Mouse (Mus musculus) heart, embryonic 13.5 days (tissue): ENCODE data around the gene Gprin3. TPM values are rescaled to one million over a fixed set of nuclear protein-coding genes. Genes with fewer than 3 reads are reported as not detected.
"Not testable (repeated sequence)": the region's sequence is repeated elsewhere in the genome, so short reads cannot be mapped to it uniquely, and the experiment has no call there.

Source experiments
- ATAC-seq: fragments of 200-750 bp; cut with Nextera tagmentation; 2 replicates; pipeline ENCODE4 v1.8.0; 2017; ENCODE audit warnings: moderate TSS enrichment; ENCODE audit not compliant: insufficient number of reproducible peaks, low FRiP score, low TSS enrichment; ENCODE audit errors: extremely low read depth
- H3K27ac ChIP-seq: fragments of 300-500 bp; sonication (generic); replicated peaks from 2 replicates; pipeline ENCODE4 v1.5.1; 2015; ENCODE audit warnings: moderate library complexity, mild to moderate bottlenecking, inconsistent platforms
- H3K27me3 ChIP-seq: fragments of 300-500 bp; sonication (generic); replicated peaks from 2 replicates; pipeline ENCODE4 v1.6.1; 2015; ENCODE audit warnings: mild to moderate bottlenecking, inconsistent platforms
- H3K36me3 ChIP-seq: fragments of 300-500 bp; sonication (generic); 2 replicates; pipeline ENCODE4 v1.6.1; 2015; ENCODE audit warnings: mild to moderate bottlenecking, inconsistent platforms
- H3K4me1 ChIP-seq: fragments of 300-500 bp; sonication (generic); 2 replicates; pipeline ENCODE4 v1.6.1; 2015; ENCODE audit warnings: inconsistent platforms
- H3K4me2 ChIP-seq: fragments of 300-500 bp; sonication (generic); 2 replicates; pipeline ENCODE4 v1.6.1; 2015; ENCODE audit warnings: inconsistent platforms, mild to moderate bottlenecking, moderate library complexity
- H3K4me3 ChIP-seq: fragments of 300-500 bp; sonication (generic); 2 replicates; pipeline ENCODE4 v1.5.1; 2015; ENCODE audit warnings: moderate library complexity, mild to moderate bottlenecking, inconsistent platforms
- H3K9ac ChIP-seq: fragments of 300-500 bp; sonication (generic); 2 replicates; pipeline ENCODE4 v1.6.1; 2015; ENCODE audit warnings: inconsistent platforms, mild to moderate bottlenecking, moderate library complexity
- H3K9me3 ChIP-seq: fragments of 300-500 bp; sonication (generic); 2 replicates; pipeline ENCODE4 v1.6.1; 2016; ENCODE audit warnings: inconsistent platforms
- whole genome bisulfite sequencing: fragments of 180-500 bp; shearing (Covaris S2); methylation state at CpG from one replicate; pipeline ENCODE4 v1.1.7; 2015; ENCODE audit warnings: mixed read lengths; 5-methylcytosine and 5-hydroxymethylcytosine counted together
- polyA plus RNA-seq: library from polyadenylated mRNA; unstranded; fragments of >200 nt; fragmentation: Nextera tagmentation; extraction: Ambion mirVana; gene quantifications from 2 replicates; pipeline ENCODE4 v1.2.1, GENCODE M21; 2015

Gprin3 gene
- polyA plus RNA-seq, 1 experiment from 2014 or later, result 5.6 TPM

DNA sequence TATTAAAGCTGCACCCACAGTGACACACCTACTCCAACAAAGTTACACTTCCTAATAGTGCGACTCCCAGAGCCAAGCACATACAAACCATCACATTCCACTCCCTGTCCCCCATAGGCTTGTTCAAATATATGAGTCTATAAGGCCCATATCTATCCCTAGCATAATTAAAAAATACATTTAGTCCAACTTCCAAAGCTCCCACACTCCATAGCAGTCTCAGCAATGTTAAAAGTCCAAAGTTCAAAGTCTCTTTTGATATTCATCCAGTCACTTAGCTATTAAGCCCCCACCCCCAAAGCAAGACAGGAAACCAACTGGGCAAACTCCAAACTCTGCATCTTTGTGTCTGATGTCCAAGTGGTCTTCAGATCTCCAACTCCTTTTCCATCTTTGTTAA lies 84.9 kb downstream of the Gprin3 start:
- H3K9me3 ChIP-seq, result no peaks in the 10 kb centered on the region
- ATAC-seq, result no peak
- H3K4me3 ChIP-seq, result no peak overlapping the region
- no peak overlapping the region for H3K9ac ChIP-seq
- no peaks in the 10 kb centered on the region for H3K27me3 ChIP-seq
- no peaks in the 10 kb centered on the region for H3K36me3 ChIP-seq
- no peaks in the 10 kb centered on the region for H3K4me1 ChIP-seq
- WGBS, result 63% methylated on average over 1 of the region's 1 CpGs
- H3K27ac ChIP-seq, result no peak overlapping the region
- no peak overlapping the region for H3K4me2 ChIP-seq

DNA sequence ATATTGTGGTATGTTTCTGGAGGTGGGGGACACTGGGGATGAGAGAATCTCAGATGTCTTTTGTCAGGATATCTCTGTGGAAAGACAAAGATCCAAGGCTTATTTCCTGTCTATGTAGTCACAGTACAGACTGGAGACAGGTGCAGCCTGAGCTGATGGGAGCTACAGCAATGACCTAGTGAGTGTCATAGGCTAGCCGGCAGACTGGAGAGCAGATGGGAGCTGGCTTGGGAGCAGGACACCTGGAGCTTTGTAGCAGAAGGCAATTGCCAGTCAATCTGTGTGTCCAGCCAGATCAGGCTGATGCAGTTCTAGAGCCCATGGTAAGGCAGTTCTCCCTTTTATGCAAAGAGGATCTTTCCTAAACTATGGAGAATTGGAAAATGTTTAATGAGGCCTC lies 97.8 kb downstream of the Gprin3 start:
- no peaks in the 10 kb centered on the region for H3K4me1 ChIP-seq

DNA sequence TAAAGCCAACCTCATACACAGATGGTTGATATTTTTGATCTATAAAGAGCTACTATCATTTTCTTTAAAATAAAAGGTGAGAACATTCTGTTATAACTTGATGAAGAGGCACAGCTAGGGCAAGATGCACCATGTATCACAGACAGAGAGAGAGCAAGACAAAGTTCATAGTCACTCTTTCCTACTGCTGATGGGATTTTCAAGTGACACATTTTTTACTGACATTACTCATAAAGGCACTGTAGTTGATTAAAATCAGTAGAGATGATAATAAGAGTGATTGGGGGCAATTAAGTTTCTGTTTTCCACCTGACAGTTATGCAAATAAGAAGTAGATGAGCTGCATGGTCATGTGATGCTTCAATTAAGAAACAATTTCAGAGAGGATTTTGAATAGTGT lies 110.2 kb downstream of the Gprin3 start:
- H3K36me3 ChIP-seq, result no peaks in the 10 kb centered on the region
- H3K27ac ChIP-seq, result no peak overlapping the region
- ATAC-seq, result no peak
- H3K9ac ChIP-seq, result no peak overlapping the region
- H3K4me2 ChIP-seq, result no peak overlapping the region
- no peaks in the 10 kb centered on the region for H3K27me3 ChIP-seq
- peaks cover 5% of the 10 kb centered on the region; the same call in 1 of the 2 replicates for H3K4me1 ChIP-seq
- H3K4me3 ChIP-seq, result no peak overlapping the region
- H3K9me3 ChIP-seq, result no peaks in the 10 kb centered on the region

More for the DNA sequence above, 97.8 kb downstream of the Gprin3 start:
- no peak overlapping the region for H3K4me3 ChIP-seq
- H3K4me2 ChIP-seq, result no peak overlapping the region
- H3K27me3 ChIP-seq, result no peaks in the 10 kb centered on the region
- no peak overlapping the region for H3K27ac ChIP-seq
- no peak for ATAC-seq
- no peaks in the 10 kb centered on the region for H3K36me3 ChIP-seq
- WGBS, result 74% methylated on average over 1 of the region's 1 CpGs
- no peaks in the 10 kb centered on the region for H3K9me3 ChIP-seq
- no peak overlapping the region for H3K9ac ChIP-seq

DNA sequence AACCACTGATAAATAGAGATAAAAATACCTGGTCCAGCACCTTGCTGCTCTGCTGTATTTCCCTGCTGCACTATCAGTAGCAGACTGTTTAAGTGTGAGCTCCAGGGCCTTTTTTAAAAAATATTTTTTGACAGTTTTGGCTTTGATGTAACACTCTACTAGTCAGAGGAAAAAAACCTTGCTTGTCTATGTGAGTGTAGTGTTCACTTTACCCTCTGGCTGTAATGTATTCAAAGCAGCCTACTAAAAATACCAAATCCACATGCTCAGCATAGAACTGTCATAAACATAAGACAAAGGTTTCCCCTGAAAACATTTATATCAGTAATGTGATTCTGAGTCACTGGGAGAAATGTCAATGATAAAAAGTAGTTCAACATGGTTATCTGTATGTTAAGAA lies 111.0 kb downstream of the Gprin3 start:
- no peak for ATAC-seq

DNA sequence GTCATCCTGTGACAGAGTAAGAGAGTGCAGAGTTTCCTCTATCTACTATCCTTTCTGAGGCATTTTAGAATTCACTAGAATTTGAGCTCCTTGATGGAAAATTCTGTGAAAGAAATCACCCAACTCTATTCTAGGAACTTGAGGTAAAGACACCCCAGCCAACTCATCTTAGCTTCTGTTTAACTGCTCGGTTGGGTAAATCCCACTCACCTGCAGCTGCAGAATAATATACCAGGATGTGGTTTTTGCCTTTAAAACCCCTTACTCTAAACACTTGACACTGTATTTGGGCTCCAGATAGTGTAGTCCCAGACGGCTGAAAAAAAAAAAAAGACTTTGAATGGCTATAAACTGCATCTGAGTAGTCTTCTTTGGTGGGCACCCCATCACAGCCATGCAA lies 112.9 kb downstream of the Gprin3 start:
- WGBS, result 60% methylated on average over 2 of the region's 2 CpGs
- no peak overlapping the region for H3K4me2 ChIP-seq
- no peaks in the 10 kb centered on the region for H3K9me3 ChIP-seq
- H3K27ac ChIP-seq, result no peak overlapping the region
- ATAC-seq, result no peak
- no peak overlapping the region for H3K9ac ChIP-seq
- H3K4me1 ChIP-seq, result peaks cover 5% of the 10 kb centered on the region; the same call in 1 of the 2 replicates
- H3K4me3 ChIP-seq, result no peak overlapping the region
- no peaks in the 10 kb centered on the region for H3K27me3 ChIP-seq
- no peaks in the 10 kb centered on the region for H3K36me3 ChIP-seq

More for the DNA sequence above, 111.0 kb downstream of the Gprin3 start:
- Histone ChIP-seq H3K27ac (no peak overlapping the region), H3K9me3 (no peaks in the 10 kb centered on the region), H3K4me1 (peaks cover 5% of the 10 kb centered on the region; the same call in 1 of the 2 replicates), H3K9ac (no peak overlapping the region), H3K4me2 (no peak overlapping the region), H3K27me3 (no peaks in the 10 kb centered on the region), H3K36me3 (no peaks in the 10 kb centered on the region), H3K4me3 (no peak overlapping the region)

DNA sequence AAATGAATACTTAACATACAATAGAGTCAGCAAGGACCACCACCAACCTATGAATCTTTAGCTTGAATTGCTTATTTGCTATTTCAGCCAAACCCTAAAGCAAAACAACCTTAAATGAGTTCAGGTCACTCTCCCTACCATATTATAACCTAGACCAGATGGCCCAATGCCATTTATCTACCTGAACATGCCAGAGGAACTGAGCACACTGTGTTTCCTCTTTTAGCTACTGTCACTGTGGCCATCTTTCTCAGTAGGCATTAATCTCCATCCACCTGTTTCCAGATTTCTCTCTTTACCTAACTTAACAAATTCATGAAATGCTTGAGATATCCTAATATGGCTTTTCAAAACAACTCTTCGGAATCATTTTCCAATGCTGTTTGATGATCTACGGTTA lies 114.9 kb downstream of the Gprin3 start:
- Histone ChIP-seq H3K4me1 (peaks cover 5% of the 10 kb centered on the region; the same call in 1 of the 2 replicates), H3K9ac (no peak overlapping the region), H3K4me3 (no peak overlapping the region), H3K27me3 (no peaks in the 10 kb centered on the region), H3K27ac (no peak overlapping the region), H3K36me3 (no peaks in the 10 kb centered on the region), H3K9me3 (no peaks in the 10 kb centered on the region), H3K4me2 (no peak overlapping the region)
- 77% methylated on average over 2 of the region's 2 CpGs for WGBS
- ATAC-seq, result no peak

DNA sequence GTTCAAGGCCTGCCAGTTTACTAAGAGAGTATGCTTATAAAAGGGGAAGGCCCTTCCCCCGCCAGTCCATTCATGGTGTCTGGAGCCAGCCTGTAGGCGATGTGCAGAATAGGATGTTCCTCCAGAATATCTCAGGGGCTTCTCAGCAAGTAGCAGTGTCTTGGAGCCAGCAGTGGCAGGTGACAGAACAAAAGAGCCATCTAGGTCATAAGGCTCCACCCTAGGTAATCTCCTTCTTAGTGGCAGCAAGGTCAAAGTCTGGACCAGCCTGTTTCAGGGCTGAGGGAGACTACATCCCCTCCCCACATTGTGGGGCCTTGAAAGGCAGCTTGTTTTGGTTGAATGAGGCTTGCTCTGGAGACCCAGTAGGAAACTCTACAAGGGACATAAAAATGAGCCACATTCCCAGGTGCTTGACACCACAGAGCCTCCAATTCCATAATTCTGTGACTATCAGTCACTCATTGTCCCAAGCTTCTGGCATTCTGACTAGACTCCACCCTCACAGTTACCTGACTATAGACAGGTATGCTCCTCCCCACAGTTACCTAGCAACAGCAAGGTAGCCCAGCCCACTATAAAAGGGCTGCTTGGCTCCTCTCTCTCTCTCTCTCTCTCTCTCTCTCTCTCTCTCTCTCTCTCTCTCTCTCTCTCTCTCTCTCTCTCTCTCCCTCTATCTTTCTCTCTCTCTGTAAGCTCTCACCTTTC lies 121.7 kb downstream of the Gprin3 start:
- H3K4me2 ChIP-seq, H3K9ac ChIP-seq, H3K4me1 ChIP-seq, H3K27ac ChIP-seq, H3K4me3 ChIP-seq, H3K9me3 ChIP-seq, ATAC-seq, H3K36me3 ChIP-seq, H3K27me3 ChIP-seq: not testable (repeated sequence)
- 78% methylated on average over 2 of the region's 2 CpGs for whole genome bisulfite sequencing

DNA sequence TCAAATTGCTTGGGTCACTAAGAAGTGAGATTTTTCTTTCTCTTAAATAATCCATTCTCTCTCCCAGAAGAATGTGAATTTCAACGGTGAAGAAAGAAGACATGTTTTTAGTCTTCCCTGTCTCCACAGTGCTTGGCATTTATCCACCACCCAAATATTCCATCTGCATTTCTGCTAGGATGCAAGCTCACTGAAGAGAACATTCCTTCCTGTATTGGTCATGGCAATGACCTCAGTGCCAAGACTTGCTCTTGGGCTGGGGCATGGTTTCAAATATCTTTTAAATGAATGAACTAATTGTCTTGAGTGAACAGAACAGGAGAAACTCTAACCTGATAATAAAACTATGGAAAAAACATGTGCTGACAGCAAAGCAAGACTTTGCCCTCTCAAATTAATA lies 123.1 kb downstream of the Gprin3 start:
- no peak overlapping the region for H3K9ac ChIP-seq
- H3K27me3 ChIP-seq, result no peaks in the 10 kb centered on the region
- H3K4me2 ChIP-seq, result no peak overlapping the region
- H3K36me3 ChIP-seq, result no peaks in the 10 kb centered on the region
- no peak overlapping the region for H3K4me3 ChIP-seq
- peak overlapping the region; percentile 20; the same call in 1 of the 2 replicates for H3K27ac ChIP-seq
- no peak for ATAC-seq
- peaks cover 3% of the 10 kb centered on the region; the same call in 1 of the 2 replicates for H3K4me1 ChIP-seq
- 41% methylated on average over 1 of the region's 1 CpGs for WGBS
- H3K9me3 ChIP-seq, result no peaks in the 10 kb centered on the region

Other genes with a start within 250 kb of the Gprin3 start
- 12.2 and 12.5 TPM in 2 replicates for gene Tigd2, start 217.4 kb downstream of the Gprin3 start, polyA plus RNA-seq